Mouse (Mus musculus) layer of hippocampus, adult 9-11 months (tissue): ENCODE results near the gene B130006D01Rik.

ENCODE experiments used
- DNase-seq: peaks from one replicate; pipeline ENCODE4 v3.0.0; 2022

Gene B130006D01Rik

DNA sequence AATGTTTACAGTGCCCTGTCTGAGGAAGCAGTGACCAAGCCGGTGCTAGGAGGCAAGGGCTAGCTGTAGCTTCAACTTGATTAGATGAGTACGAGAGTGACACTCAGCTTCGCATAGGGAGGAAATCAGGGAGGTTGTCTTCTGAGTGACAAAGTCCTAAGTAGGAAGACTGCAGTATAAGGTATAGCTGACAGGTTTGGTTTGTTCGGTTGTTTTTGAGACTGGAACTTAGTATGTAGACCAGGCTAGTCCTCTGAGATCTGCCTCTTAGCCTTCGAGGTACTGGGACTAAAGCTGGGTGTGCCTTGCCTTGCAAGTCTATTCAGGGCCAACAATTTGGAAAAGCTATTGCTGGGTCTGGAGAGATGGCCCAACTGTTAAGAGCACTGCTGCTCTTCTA, at the start of gene B130006D01Rik:
Gene B130006D01Rik (plus strand): TSS at position 301 of the 400 bp plus-strand sequence.
- DNase-seq = no peak

DNA sequence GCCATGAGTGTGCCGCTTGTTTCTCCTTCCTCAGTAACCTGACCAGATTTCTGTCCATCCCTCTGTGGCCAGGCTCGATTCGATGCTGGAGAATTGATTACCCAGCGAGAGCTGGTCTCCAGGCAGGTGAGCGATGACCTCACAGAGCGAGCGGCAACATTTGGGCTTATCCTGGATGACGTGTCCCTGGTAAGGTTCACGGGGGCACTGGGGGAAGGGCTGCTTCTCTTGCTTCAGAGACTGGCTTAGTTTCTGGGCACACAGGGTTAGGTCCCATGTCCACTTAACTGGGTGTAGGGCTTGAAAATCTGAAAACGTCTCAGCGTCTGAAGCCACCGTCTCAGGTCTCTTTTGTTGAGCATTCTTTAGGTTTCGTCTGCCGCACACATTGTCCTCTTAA, 47.9 kb upstream of the B130006D01Rik start:
- DNase-seq = no peak

DNA sequence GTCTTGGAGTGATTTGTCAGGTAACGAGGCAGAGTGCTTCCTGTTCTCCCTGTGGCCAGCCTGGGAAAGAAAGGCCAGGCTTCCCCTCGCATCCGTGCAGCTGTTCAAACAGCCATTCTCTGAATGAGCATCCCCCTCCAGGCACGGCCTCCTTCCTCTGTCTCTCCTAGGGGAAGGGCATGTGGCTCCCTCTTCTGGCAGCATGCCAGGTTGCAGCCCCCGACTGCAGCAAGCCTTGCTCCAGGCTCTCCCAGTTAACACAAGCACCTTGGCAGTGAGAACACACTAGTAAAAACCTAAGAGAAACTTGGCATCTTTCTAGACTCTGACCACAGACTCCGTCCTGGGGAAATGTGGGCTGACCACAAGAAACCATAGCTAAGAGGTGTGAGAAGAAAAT, 47.1 kb upstream of the B130006D01Rik start:
- peak; percentile 37 for DNase-seq

GRCm38 (mm10) chr11:95677925-95678701, 45.3 kb upstream of the B130006D01Rik start:
- DNase-seq = no peak

DNA sequence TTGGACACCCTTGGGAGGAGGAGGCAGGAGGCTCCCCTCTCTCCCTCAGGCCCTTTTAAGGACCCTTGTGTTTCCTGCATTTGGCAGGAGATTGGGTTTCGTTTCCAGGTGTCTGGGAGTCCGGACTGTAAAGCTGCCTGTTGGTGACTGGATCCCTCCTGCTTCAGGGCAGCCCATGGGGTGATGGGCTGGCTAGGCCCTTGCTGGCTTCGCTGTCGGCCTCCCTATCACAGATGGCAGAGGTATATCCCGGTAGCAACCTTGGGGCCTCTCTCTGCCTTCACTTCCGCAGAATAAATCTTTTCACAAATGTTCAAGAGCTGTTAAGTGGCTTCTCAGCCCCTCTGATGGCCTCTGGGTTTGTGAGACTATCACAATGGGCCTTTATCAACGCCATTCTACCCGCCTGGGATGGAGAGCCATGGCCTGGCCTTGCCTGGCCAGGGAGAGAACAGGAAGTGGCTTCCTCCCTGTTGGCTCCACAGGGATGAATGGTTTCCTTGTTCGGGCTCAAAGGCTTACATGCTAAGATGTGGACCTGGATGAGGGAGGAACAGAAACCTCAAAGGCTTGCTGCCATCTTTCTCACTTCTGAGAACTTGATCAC, 41.3 kb upstream of the B130006D01Rik start:
- DNase-seq = no peak

GRCm38 (mm10) chr11:95682946-95683345, 40.4 kb upstream of the B130006D01Rik start:
- no peak for DNase-seq

DNA sequence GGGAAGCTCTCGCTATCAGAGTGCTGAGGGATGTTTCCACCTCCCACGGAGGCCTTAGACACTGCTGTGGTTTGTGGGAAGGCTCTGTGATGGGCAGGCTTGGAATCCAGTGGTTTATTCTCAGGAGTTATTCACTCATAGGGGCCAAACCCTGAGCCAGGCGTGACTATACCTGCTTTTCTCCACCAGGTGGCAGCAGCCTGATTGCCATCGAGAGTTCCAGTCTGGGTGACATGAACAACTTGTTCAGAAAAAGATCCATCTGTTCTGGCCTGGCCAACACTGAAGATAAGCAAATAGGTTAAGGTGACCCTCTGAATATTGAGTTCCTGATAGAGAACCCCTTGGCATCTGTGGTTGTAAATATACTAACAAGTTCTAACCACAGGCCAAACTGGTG, 37.4 kb upstream of the B130006D01Rik start:
- DNase-seq = peak; percentile 68

- DNase-seq = no peak
Measured at GRCm38 (mm10) chr11:95687084-95687656, 36.2 kb upstream of the B130006D01Rik start.

DNA sequence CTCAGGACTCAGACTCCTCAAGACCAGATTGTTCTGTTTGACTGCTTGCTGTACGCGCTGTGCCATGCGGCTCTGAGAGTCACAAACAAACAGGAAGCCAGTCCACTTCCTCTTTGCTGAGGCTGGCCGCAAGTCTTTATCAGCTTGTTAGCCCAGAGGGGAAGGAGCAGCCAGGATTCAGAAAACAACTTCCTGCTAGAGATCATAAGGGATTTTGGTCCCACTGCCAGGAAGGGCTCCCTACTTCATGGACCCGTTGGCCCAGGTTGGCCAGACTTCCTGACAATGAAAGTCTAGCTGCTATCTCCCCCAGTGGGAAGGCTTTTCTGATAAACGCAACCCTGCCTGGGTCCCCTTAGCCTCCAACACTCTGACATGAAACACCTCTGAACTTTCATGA, 34.9 kb upstream of the B130006D01Rik start:
- DNase-seq = peak; percentile 59

GRCm38 (mm10) chr11:95688981-95689380, 34.4 kb upstream of the B130006D01Rik start:
- peak; percentile 71 for DNase-seq

- DNase-seq = no peak
Measured at GRCm38 (mm10) chr11:95689544-95689943, 33.8 kb upstream of the B130006D01Rik start.

DNA sequence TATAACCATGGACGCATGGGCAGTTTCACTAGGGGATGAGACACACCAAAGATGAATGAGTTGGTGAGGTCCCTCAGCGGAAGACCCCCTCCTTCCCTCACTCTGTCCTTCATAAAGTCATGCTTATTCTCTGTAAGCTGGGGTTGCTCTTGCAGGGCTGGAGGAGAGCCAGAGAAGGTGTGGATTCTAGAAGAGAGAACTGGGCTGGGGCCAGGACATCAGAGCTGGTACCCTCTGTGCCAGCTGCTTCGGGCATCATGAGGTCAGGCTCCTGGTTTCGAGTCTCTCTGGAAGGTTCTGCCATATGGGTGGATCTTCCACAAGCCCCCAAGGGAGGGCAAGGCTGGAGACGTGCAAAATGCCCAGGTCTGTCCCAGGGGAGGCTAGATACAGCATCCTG, 24.8 kb upstream of the B130006D01Rik start:
- no peak for DNase-seq

DNA sequence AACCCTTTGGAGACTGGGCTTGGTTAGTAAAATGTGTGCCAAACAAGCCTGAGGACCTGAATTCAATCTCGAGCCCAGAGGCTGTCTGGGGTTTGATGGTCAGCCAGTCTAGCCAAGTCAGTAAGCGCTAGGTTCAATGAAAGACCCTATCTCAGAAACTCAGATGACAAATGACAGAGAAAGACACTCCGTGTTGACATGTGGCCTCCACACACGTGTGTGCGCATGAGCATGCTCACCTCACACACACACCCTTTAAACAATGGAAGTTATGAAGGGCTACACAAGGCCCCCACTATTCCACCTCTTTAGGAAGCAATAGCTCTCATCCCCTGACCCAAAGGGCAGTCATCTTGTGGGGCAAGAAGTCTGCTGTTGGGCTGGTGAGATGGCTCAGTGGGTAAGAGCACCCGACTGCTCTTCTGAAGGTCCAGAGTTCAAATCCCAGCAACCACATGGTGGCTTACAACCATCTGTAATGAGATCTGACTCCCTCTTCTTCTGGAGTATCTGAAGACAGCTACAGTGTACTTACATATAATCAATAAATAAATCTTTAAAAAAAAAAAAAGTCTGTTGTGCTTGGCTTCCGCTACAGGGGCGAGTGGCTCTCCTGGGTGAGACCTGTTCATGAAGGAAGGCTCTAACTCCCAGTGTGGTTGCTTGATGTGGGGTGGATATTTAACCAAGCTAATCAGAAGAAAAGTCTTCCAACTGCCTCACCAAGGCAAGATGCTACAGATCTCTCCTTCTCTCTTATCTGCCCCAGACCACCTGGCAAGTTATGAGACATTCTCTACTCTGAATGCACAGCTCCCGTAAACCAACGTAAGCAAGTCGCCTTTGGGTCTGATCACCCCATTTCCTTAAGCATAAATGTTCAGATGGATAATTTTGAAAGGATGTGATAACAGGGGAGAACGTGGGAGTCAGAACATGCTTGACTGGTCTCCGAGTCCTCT, 22.3 kb upstream of the B130006D01Rik start:
- DNase-seq = no peak

- no peak for DNase-seq
Measured at GRCm38 (mm10) chr11:95704032-95704969, 19.1 kb upstream of the B130006D01Rik start.

GRCm38 (mm10) chr11:95704970-95705330, 18.4 kb upstream of the B130006D01Rik start:
- DNase-seq = no peak

DNA sequence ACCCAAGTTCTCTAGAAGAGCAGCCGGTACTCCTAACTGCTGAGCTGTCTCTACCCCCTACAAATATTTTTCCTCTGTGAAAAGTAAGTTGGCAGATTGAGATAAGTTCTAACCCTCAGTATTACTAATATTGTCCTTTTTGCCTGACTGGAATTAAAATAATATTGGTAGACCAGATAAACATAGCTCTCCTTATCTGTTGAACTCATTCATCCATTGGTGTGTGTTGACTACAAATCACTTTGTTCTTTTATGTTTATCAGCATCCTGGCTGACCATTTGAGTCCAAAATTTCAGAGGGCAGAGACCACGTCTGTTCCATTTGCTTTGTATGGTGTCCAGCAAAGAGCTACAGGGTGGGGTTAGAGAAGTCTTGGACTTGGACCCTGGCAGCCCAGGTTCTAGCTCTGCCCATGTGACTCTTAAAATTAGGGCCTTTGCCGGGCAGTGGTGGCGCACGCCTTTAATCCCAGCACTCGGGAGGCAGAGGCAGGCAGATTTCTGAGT, 13.8 kb upstream of the B130006D01Rik start:
- no peak for DNase-seq

- no peak for DNase-seq
Measured at GRCm38 (mm10) chr11:95710478-95710877, 12.9 kb upstream of the B130006D01Rik start.

DNA sequence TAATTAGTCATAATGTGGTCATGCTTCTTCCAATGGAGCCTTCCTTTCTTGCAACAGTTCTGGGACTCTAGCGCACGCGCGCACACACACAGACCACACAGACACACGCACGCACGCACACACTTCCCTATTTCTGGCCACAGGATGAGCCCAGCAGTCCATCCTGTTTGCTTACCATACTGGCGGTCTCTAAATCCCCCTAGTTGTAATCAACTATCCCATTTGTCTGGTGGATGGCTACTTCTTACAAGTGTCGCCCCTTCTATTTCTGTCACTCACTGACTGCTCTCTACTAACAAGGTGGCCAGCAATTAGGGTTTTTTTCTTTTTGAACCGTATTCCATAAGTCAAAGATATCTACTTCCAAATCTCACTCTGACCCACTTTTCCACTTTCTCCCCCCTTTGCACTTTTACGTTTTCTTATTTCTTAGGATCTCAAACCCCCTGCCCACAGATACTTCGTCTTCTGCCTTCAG, 11.3 kb upstream of the B130006D01Rik start:
- peak; percentile 70 for DNase-seq

DNA sequence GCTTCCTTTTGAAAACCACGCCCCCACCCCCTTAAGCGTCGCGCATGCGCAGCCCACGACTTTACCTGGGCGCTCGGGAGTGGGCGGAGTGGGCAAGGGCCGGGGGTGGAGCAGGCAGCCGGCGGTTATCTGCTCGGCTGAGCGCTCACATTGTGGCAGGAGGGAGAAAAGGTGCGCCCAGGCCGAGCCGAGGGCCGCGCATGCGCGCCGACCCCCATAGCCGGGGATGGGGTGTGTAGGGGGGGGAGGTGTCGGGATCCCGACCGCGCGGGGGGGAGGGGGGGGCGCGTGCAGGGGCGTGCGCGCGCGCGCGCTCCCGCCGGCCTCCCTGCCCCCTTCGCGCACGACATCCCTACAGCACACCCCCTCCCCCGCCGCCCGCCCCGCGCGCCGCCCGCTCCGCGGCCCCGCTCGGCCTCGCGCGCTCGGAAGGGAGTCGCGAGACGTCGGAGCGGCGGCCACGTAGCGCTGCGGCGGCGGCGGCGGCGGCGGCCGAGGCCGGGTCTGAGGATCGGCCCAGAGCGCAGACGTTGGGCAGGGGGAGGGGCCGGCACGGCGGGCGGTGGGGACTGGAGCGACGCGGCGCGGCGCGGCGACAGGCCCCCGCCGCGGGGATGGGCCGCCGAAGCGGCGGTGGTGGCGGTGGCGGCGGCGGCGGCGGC, 10.7 kb upstream of the B130006D01Rik start, which contains the start of gene Zfp652:
Gene Zfp652 (plus strand): TSS at position 111 of the 662 bp plus-strand sequence.
- DNase-seq = peak; percentile 80

- DNase-seq = peak; percentile 47
Measured at GRCm38 (mm10) chr11:95713225-95713810, 10.1 kb upstream of the B130006D01Rik start.
